Mouse (Mus musculus) spleen, postnatal 4 days (tissue): ENCODE data around the gene Stmn1.
A peak's percentile ranks its signal among the peaks of the same experiment; 100 is the strongest.
"Not testable (repeated sequence)": the region's sequence is repeated elsewhere in the genome, so short reads cannot be mapped to it uniquely, and the experiment has no call there.

Experiments used
- DNase-seq, 2 experiments: peaks; one replicate each; pipeline ENCODE4 v3.0.0; 2022; ENCODE audit warnings: low spot score in 2 of 2

Gene Stmn1

GRCm38 (mm10) chr4:134485151-134485900, 17.2 kb downstream of the Stmn1 start:
- DNase-seq: no peak

GRCm38 (mm10) chr4:134488211-134488610, 20.1 kb downstream of the Stmn1 start:
- DNase-seq: no peak

GRCm38 (mm10) chr4:134489986-134490665, 22.0 kb downstream of the Stmn1 start:
- no peak for DNase-seq

- no peak for DNase-seq
These were observed 23.6 kb downstream of the Stmn1 start for GRCm38 (mm10) chr4:134491716-134492115.

GRCm38 (mm10) chr4:134494161-134494560, 26.0 kb downstream of the Stmn1 start:
- not testable (repeated sequence) for DNase-seq

GRCm38 (mm10) chr4:134494780-134495545, 26.8 kb downstream of the Stmn1 start:
- peak; percentile 70 to 77 for DNase-seq

- DNase-seq: no peak
These were observed 27.4 kb downstream of the Stmn1 start for GRCm38 (mm10) chr4:134495546-134495923.

GRCm38 (mm10) chr4:134496595-134497210, 28.6 kb downstream of the Stmn1 start, which contains the start of gene Paqr7:
Gene Paqr7, plus strand, starts transcription at chr4:134496697.
- peak; percentile 85 to 91 for DNase-seq

- DNase-seq: no peak
These were observed 29.1 kb downstream of the Stmn1 start for GRCm38 (mm10) chr4:134497223-134497622.

- no peak for DNase-seq
These were observed 30.0 kb downstream of the Stmn1 start for GRCm38 (mm10) chr4:134497986-134498731.

- DNase-seq: not testable (repeated sequence)
These were observed 30.9 kb downstream of the Stmn1 start for GRCm38 (mm10) chr4:134498983-134499382.

GRCm38 (mm10) chr4:134501095-134501494, 33.0 kb downstream of the Stmn1 start:
- no peak for DNase-seq

GRCm38 (mm10) chr4:134503686-134504357, 35.7 kb downstream of the Stmn1 start:
- DNase-seq: peak in 1 of 2 experiments; percentile 52

- DNase-seq: no peak
These were observed 37.2 kb downstream of the Stmn1 start for GRCm38 (mm10) chr4:134505303-134505789.

GRCm38 (mm10) chr4:134505966-134506594, 38.0 kb downstream of the Stmn1 start:
- peak in 1 of 2 experiments; percentile 66 for DNase-seq

- DNase-seq: no peak
These were observed 38.6 kb downstream of the Stmn1 start for GRCm38 (mm10) chr4:134506713-134507112.

GRCm38 (mm10) chr4:134510396-134510795, 42.3 kb downstream of the Stmn1 start:
- no peak for DNase-seq

- peak; percentile 90 to 95 for DNase-seq
These were observed 42.8 kb downstream of the Stmn1 start, which contains the start of gene Aunip for GRCm38 (mm10) chr4:134510845-134511411. Gene Aunip, plus strand, starts transcription at chr4:134510999.

- no peak for DNase-seq
These were observed 43.6 kb downstream of the Stmn1 start for GRCm38 (mm10) chr4:134511730-134512129.
